Mouse (Mus musculus) small intestine, adult 2 months (tissue): ENCODE measurements around the gene Clip3. TPM values are rescaled to one million over a fixed set of nuclear protein-coding genes. Genes with fewer than 3 reads are reported as not detected.

Source experiments
- H3K27ac ChIP-seq: fragments of 200-500 bp; 2 replicates; pipeline ENCODE4 v1.5.1; 2012; ENCODE audit warnings: low read depth, low read length, control low read depth, inconsistent platforms; ENCODE audit not compliant: insufficient read depth
- H3K27me3 ChIP-seq: fragments of 200-500 bp; 2 replicates; pipeline ENCODE4 v1.6.1; 2012; ENCODE audit warnings: mild to moderate bottlenecking, moderate library complexity, low read length, inconsistent platforms; ENCODE audit not compliant: control insufficient read depth, insufficient read depth
- H3K36me3 ChIP-seq: fragments of 200-500 bp; 2 replicates; pipeline ENCODE4 v1.6.1; 2012; ENCODE audit warnings: mild to moderate bottlenecking, low read length, control low read depth, inconsistent platforms; ENCODE audit not compliant: control insufficient read depth, insufficient read depth
- H3K4me1 ChIP-seq: fragments of 200-500 bp; 2 replicates; pipeline ENCODE4 v1.6.1; 2012; ENCODE audit warnings: low read length, inconsistent platforms, mixed read lengths; ENCODE audit not compliant: control insufficient read depth, insufficient read depth, insufficient read length
- H3K4me3 ChIP-seq: fragments of 200-500 bp; 2 replicates; pipeline ENCODE4 v1.5.1; 2012; ENCODE audit warnings: low read depth, mild to moderate bottlenecking, control low read depth, inconsistent platforms, low read length, moderate library complexity
- CTCF ChIP-seq: fragments of 200-500 bp; IDR thresholded peaks from 2 replicates; pipeline ENCODE4 v1.5.1; 2012; ENCODE audit warnings: low read depth, mild to moderate bottlenecking, control low read depth, inconsistent platforms, low read length, moderate library complexity, mixed read lengths; ENCODE audit not compliant: insufficient replicate concordance, insufficient read length; ENCODE audit errors: extremely low read depth
- POLR2A ChIP-seq: fragments of 200-500 bp; IDR thresholded peaks from 2 replicates; pipeline ENCODE4 v1.6.1; 2012; ENCODE audit warnings: low read depth, mild to moderate bottlenecking, control low read depth, inconsistent platforms, low read length, moderate library complexity
- WGBS: fragments of 180-500 bp; shearing (Covaris S2); methylation state at CpG from one replicate; pipeline ENCODE4 v1.1.7; 2018; 5-methylcytosine and 5-hydroxymethylcytosine counted together
- polyA plus RNA-seq: library from polyadenylated mRNA; depleted of rRNA; stranded (reverse); fragments of >200 nt; gene quantifications from 2 replicates; pipeline ENCODE4 v1.2.3, GENCODE M21; 2012

Gene Clip3
- polyA plus RNA-seq, 1 experiment = 9.0 TPM

DNA sequence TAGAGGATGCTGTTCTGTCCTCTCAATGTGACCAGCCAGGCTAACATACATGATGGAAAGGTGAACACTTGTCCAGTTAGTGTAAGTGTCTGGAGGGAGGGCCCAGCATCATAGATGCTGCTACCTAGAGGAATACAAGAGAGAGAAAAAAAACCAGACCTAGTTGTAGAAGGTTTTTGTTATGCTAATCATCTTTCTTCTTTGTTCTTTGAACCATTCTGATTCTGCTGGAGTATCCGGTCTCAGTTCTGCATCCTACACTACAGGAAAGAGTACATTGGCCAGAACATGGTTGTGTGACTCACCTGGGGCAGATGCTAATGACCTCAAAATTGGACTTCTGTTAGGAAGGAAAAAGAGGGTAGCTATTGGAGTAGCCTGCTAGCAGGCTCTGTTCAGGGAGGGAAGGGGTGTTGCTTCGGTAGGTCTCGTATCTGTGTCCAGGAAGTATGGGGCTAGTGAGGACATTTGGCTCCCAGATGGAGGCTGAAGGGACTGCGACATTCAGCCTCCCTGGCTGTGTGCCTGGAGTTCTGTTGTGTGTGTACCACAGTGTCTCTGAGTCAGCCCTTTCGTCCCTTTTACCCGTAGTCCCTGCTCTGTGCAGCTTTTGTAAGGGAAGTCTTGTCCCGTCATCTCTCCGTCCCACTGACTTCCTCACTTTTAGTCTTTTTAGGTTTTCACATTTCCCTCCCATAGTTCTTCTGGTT is 4.7 kb upstream of the Clip3 start:
- no peak overlapping the region for H3K4me3 ChIP-seq
- H3K27me3 ChIP-seq = peaks cover 8% of the 10 kb centered on the region; the same call in 1 of the 2 replicates
- H3K4me1 ChIP-seq = no peaks in the 10 kb centered on the region
- H3K27ac ChIP-seq = no peak overlapping the region
- WGBS = 53% methylated on average over 8 of the region's 8 CpGs
- TF ChIP-seq POLR2A = no peak
- TF ChIP-seq CTCF = no peak
- H3K36me3 ChIP-seq = no peaks in the 10 kb centered on the region

DNA sequence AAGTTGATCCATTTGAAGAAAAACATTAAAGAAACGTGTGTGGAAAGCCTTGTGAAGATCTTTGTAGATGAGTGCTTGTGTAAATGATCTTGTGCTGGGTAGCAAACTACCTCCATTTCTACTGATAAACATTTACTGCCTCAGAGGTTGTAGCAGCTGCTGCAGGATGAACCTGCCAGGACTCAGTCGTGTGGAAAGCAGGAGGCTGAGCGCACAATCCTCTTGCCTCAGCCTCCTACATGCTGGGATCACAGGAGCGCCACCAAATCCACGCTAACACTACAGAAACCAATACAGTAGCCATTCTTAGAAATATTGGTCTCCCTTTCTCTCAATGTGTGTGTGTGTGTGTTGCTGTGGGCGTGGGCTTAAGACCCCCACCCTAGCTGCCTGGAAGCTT is 3.5 kb upstream of the Clip3 start:
- WGBS = 57% methylated on average over 6 of the region's 6 CpGs
- Histone ChIP-seq H3K4me1 (no peaks in the 10 kb centered on the region), H3K4me3 (no peak overlapping the region), H3K27me3 (peaks cover 8% of the 10 kb centered on the region; the same call in 1 of the 2 replicates), H3K27ac (no peak overlapping the region), H3K36me3 (no peaks in the 10 kb centered on the region)
- TF ChIP-seq POLR2A = no peak
- TF ChIP-seq CTCF = no peak

DNA sequence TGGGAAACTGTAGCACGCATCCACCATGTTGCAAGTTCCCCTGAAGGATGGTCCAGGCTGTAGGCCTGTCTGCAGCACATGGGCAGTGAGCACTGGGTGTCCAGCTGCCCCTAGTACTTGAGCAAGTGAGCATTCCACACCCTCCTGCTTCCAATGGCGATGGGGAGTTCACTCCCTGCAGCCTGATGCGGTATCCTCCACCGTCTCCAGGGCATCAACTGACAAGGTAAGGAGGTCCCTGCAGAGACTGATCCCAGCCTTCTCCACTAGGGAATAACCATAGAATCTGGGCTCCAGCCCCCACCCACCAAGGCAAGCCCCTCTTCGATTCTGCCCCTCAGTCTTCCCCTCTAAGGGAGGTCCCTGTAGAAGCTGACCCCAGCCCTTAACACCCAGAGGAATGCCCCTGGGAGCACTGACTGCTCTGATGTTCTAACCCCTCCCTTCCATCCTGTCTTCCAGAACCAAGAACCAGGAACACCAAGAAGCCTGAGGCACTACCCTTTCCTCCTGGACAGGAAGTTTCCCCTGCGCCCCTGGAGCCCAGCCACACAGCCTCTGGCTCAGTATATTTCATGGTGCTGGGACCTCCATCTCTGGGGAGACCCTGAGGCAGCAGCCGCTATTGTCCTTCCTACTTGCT is 2.3 kb upstream of the Clip3 start:
- Histone ChIP-seq H3K27me3 (peaks cover 8% of the 10 kb centered on the region; the same call in 1 of the 2 replicates), H3K27ac (no peak overlapping the region), H3K4me3 (no peak overlapping the region), H3K36me3 (no peaks in the 10 kb centered on the region), H3K4me1 (no peaks in the 10 kb centered on the region)
- TF ChIP-seq POLR2A = no peak
- TF ChIP-seq CTCF = no peak
- WGBS = 72% methylated on average over 7 of the region's 7 CpGs

DNA sequence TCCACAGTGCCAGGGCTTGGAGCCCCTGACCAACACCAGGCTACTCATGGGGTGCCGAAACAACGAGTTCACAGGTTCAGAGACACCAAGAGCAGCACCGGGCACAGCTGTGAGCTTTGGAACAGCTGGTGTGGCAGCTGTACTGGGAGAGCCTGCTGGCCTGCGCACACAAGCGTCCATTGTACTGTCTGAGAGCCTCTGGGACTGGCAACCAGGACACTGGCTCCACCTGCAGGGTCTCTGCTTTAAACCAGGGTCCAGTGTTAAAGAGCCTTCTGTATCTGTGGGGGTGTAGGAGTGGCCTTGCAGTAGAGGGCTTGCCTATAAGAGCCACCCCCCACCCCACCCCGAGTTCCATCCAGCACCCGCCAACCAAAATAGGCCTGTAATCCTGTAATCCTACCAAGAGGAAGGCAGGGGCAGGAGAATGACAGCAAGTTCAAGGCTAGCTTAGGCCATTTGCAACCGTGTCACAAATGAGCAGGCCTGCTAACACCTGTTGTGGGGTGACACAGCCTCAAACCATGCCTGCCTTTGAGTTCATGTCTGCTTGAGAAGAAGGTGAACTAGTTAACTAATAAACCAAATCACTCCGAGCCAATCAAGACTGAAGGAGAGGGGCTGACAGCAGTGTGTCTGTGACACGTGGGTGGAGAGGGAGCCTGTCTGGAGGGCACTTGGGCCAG is 1.7 kb upstream of the Clip3 start:
- Histone ChIP-seq H3K27ac (no peak overlapping the region), H3K36me3 (no peaks in the 10 kb centered on the region), H3K4me3 (no peak overlapping the region), H3K4me1 (no peaks in the 10 kb centered on the region), H3K27me3 (peaks cover 8% of the 10 kb centered on the region; the same call in 1 of the 2 replicates)
- WGBS = 56% methylated on average over 10 of the region's 10 CpGs
- no peak for TF ChIP-seq CTCF
- TF ChIP-seq POLR2A = no peak

DNA sequence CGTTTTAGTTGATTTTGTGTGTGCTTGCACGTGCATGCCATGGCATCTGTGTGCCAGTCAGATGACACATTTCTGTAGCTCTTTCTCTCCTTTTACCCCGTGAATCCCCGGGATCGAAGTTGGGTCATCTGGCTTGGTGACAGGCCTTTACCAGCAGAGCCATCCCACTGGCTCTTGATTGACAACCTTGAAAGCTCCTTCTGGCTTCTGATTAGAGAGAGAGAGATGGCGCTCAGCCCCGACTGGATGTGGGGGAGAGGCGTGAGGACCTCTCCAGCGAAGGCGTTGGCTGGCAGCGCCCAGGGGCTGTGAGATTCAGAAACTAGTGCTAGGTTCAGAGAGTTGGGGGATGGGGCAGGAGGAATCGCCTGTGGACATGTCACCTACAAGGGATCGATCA is 2.3 kb downstream of the Clip3 start:
- no peaks in the 10 kb centered on the region for H3K4me1 ChIP-seq
- no peak overlapping the region for H3K4me3 ChIP-seq
- 81% methylated on average over 13 of the region's 13 CpGs for WGBS
- H3K36me3 ChIP-seq = no peaks in the 10 kb centered on the region
- H3K27ac ChIP-seq = no peak overlapping the region
- peaks cover 8% of the 10 kb centered on the region; the same call in 1 of the 2 replicates for H3K27me3 ChIP-seq
- TF ChIP-seq POLR2A = no peak
- TF ChIP-seq CTCF = no peak

DNA sequence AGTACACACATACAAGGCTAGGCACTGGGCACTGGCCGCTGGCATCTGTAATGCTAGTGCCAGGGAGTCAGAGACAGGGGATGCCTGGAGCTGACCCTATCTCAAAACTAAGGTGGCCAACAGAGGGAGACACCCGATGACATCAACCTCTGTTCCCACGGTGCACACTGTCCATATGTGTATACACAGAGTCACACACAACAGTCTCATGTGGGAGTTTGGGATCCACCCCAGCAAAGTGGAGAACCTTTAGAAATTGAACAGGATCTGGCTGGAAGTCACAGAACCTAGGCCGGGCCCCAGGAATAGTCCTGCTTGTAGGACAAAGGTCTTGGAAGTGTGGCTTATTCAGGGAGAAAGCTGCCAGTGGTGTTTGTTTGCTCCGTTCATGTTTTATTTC is 2.8 kb downstream of the Clip3 start:
- H3K27me3 ChIP-seq = peaks cover 6% of the 10 kb centered on the region; the same call in 1 of the 2 replicates
- H3K36me3 ChIP-seq = no peaks in the 10 kb centered on the region
- H3K27ac ChIP-seq = no peak overlapping the region
- no peaks in the 10 kb centered on the region for H3K4me1 ChIP-seq
- H3K4me3 ChIP-seq = no peak overlapping the region
- TF ChIP-seq POLR2A (no peak), CTCF (no peak)
- 68% methylated on average over 5 of the region's 5 CpGs for WGBS

DNA sequence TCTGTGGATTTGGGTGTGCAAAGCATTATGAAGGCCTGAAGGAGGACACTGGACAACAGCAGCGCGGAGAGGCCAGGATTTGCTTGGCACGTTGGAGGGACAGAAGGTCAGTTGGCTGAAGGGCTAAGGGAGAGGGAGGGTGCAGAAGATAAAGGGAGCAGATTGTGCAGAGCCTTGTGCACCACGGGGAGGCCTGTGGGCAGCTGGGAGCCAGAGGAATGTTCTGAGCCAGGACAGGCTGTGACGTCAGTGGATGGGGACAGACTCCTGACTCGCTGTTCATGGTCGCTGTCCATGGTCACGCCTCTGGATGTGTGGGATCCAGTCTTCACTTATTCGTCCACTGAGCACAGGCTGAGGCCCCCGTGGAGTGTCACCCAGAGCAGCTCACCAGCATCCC is 3.6 kb downstream of the Clip3 start:
- Histone ChIP-seq H3K4me3 (no peak overlapping the region), H3K27me3 (peaks cover 6% of the 10 kb centered on the region; the same call in 1 of the 2 replicates), H3K27ac (no peak overlapping the region), H3K4me1 (no peaks in the 10 kb centered on the region), H3K36me3 (no peaks in the 10 kb centered on the region)
- TF ChIP-seq POLR2A = no peak
- TF ChIP-seq CTCF = no peak
- WGBS = 36% methylated on average over 10 of the region's 10 CpGs
